Comparison of ENCODE assay signal across 29 mouse cellular contexts in genomic region chrX:134218161-134218560, GRCm38 (mm10). TPM values are rescaled to one million over a fixed set of nuclear protein-coding genes. Genes with fewer than 3 reads are reported as not detected.
"Had no signal": no experiment of that assay in that cellular context is flagged by ENCODE, and none has a peak within 500 bp of the region (broad histone marks: within the 10 kb centered on the region; RNA-seq: fewer than 3 reads in every experiment).

No protein-coding gene starts in this region.

- H3K36me3 ChIP-seq: limb, embryonic 10.5 days; limb, embryonic 13.5 days; midbrain, embryonic 12.5 days; midbrain, embryonic 15.5 days; neural tube, embryonic 12.5 days; neural tube, embryonic 15.5 days had no signal

- H3K9me3 ChIP-seq: limb, embryonic 10.5 days; limb, embryonic 13.5 days; midbrain, embryonic 12.5 days; midbrain, embryonic 15.5 days; neural tube, embryonic 12.5 days; neural tube, embryonic 15.5 days had no signal

- H3K27ac ChIP-seq: kidney, postnatal 0 days; layer of hippocampus, adult 2 months; limb, embryonic 10.5 days; limb, embryonic 13.5 days; midbrain, embryonic 12.5 days; midbrain, embryonic 15.5 days; neural tube, embryonic 12.5 days; neural tube, embryonic 15.5 days; stomach, postnatal 0 days had no signal

- H3K9ac ChIP-seq: limb, embryonic 13.5 days; midbrain, embryonic 12.5 days; midbrain, embryonic 15.5 days; neural tube, embryonic 12.5 days; neural tube, embryonic 15.5 days had no signal

- DNase-seq: kidney, adult 18-20 months; kidney, postnatal 25 days; layer of hippocampus, adult 9-11 months; layer of hippocampus, postnatal 36 days; lung, adult 2 months; lung, postnatal 14 days; lung, postnatal 4 days; retina, postnatal 1 day; thymus, postnatal 4 days had no signal

- H3K4me1 ChIP-seq: limb, embryonic 10.5 days; limb, embryonic 13.5 days; midbrain, embryonic 12.5 days; midbrain, embryonic 15.5 days; neural tube, embryonic 12.5 days; neural tube, embryonic 15.5 days had no signal

- H3K4me3 ChIP-seq: layer of hippocampus, adult 2 months; limb, embryonic 10.5 days; limb, embryonic 13.5 days; midbrain, embryonic 12.5 days; midbrain, embryonic 15.5 days; neural tube, embryonic 12.5 days; neural tube, embryonic 15.5 days had no signal

- H3K27me3 ChIP-seq: limb, embryonic 13.5 days; midbrain, embryonic 12.5 days; midbrain, embryonic 15.5 days had no signal

- H3K4me2 ChIP-seq: limb, embryonic 13.5 days; midbrain, embryonic 12.5 days; midbrain, embryonic 15.5 days; neural tube, embryonic 12.5 days; neural tube, embryonic 15.5 days had no signal

- ATAC-seq: inflammation-experienced regulatory T-cells, adult 6 months; intestine, embryonic 16.5 days; midbrain, embryonic 15.5 days had no signal

RNA-seq across cellular contexts. Expression of gene Nox1, which starts 3.6 kb away (rescaled TPM):
- total RNA-seq: layer of hippocampus, postnatal 36 days; liver, adult 2 months had no signal
- polyA plus RNA-seq: limb, embryonic 10.5 days; liver, adult 2 months; neural tube, embryonic 12.5 days had no signal

RNA-seq across cellular contexts. Expression of gene Arl13a, which starts 30.9 kb away (rescaled TPM):
- total RNA-seq: layer of hippocampus, adult 2 months; layer of hippocampus, postnatal 36 days; left cerebral cortex, adult 8-10 months; left cerebral cortex, postnatal 25 days; liver, adult 2 months; megakaryocyte progenitor cell, adult 5-6 weeks had no signal
- polyA plus RNA-seq: intestine, embryonic 16.5 days; kidney, embryonic 14.5 days; kidney, postnatal 0 days; large intestine, adult 2 months; limb, embryonic 10.5 days; limb, embryonic 13.5 days; liver, adult 2 months; lung, adult 2 months; lung, embryonic 16.5 days; midbrain, embryonic 12.5 days; midbrain, embryonic 15.5 days; neural tube, embryonic 12.5 days; neural tube, embryonic 15.5 days; stomach, embryonic 14.5 days; stomach, postnatal 0 days; thymus, adult 2 months had no signal

RNA-seq across cellular contexts. Expression of gene Xkrx, which starts 56.3 kb away (rescaled TPM):
- polyA plus RNA-seq: limb, embryonic 10.5 days had no signal
